Mouse (Mus musculus) kidney, postnatal 4 days (tissue): ENCODE results near the gene Zfp597.
"Not testable (repeated sequence)": the region's sequence is repeated elsewhere in the genome, so short reads cannot be mapped to it uniquely, and the experiment has no call there.

Experiments used
- DNase-seq, 2 experiments: peaks; one replicate each; pipeline ENCODE4 v3.0.0; 2021; ENCODE audit warnings: mixed read lengths in 2 of 2

Gene Zfp597

DNA sequence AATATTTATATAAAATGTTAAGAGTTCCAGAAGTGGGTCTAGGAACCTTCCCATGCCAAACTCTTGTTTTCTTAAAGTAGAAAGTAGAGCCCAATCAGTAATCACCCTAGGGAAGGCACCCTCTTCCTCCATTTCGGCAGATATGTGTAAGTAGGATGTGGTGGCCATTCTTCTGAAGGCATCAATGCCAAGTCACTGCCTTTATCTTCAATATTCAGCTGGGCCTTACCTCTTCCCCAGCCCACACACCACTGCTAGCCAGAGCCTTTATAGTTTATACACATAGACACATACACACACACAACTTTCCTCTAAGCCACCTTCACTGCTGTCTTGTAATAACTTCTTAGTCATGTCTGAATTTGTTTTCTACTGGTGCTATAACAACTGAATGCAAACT lies 28.6 kb downstream of the Zfp597 start:
- no peak for DNase-seq

DNA sequence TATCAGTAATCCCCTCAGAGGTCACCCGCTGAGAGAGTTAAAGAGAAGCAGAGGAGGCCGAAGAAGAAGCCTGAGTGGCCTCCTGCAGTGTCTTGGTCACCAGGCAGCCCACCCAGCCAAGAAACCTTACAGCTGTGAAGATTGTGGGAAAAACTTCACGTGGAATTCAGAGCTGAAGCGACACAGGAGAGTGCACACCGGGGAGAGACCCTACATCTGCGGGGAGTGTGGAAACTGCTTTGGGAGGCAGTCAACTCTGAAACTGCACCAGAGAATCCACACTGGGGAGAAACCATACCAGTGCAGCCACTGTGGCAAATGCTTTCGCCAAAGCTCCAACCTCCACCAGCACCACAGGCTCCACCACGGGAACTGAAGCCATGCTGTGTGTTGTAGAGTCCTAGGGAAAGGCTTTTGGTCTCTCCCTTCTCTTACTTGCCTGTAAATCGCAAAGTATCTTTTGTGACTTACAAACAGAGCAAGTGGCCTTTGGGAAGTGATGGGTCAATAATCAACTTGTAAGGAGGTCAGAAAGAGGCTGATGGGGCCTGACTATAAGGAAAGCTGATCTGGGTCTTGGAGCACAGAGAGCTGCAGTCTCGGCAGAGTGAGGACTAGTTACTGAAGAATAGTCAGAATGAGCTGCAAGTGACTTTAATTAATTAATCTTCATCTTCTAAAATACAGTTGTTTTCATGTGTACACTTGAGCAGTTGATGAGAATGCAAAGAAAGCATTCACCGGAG lies 29.8 kb downstream of the Zfp597 start:
- DNase-seq, result no peak

DNA sequence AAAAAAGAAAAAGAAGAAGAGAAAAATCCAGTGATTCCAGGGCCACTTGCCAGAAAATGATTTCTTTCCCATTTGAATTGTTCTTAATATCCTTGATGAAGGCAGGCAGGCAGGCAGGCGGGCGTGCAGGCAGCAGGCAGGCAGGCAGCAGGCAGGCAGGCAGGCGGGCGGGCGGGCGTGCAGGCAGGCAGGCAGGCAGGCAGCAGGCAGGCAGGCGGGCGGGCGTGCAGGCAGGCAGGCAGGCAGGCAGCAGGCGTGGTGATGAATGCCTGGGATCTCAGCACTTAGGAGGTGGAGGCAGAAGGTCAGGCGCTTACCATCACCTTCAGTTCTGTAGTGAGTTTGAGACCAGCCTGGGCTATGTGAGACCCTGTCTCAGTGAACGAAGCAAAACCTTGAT lies 31.8 kb downstream of the Zfp597 start:
- no peak for DNase-seq

DNA sequence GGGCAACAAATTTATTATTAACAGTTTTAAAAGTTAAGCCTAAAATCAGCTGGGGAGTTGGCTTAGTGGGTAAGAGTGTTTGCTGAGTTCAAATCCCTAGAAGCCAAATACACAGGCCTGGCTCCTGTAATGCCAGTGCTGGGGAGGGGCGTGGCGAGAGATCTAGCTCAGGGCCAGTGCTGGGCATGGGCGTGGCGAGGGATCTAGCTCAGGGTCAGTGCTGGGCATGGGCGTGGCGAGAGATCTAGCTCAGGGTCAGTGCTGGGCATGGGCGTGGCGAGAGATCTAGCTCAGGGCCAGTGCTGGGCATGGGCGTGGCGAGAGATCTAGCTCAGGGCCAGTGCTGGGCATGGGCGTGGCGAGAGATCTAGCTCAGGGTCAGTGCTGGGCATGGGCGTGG lies 33.1 kb downstream of the Zfp597 start:
- not testable (repeated sequence) for DNase-seq

DNA sequence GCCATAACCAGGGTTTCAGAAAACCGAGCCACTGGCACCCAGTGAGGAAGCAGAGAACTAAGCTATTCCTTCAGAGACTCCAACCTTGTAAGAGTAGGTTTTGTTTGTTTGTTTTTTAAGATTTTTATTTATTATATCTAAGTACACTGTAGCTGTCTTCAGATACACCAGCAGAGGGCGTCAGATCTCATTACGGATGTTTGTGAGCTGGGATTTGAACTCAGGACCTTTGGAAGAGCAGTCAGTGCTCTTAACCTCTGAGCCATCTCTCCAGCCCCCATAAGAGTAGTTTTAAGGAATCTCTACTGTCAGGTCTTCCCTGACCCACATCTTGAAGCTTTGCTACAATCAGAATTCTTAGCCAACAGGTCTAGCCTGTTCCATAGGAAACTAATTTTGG lies 35.9 kb downstream of the Zfp597 start:
- DNase-seq, result no peak

DNA sequence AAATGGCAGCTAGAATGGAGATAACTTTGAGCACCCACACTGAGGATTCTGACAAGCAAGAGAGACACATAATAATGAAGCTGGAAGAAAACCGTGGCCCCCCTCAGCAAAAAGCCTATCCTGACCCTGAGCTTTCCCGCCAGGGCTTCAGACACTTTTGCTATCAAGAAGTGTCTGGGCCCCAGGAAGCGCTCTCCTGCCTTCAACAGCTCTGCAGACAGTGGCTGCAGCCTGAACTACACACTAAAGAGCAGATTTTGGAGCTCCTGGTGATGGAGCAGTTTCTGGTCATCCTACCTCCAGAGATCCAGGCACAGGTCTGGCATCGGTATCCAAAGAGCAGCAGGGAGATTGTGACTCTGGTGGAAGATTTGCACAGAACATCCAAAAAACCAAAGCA lies 36.5 kb downstream of the Zfp597 start:
- DNase-seq, result no peak

DNA sequence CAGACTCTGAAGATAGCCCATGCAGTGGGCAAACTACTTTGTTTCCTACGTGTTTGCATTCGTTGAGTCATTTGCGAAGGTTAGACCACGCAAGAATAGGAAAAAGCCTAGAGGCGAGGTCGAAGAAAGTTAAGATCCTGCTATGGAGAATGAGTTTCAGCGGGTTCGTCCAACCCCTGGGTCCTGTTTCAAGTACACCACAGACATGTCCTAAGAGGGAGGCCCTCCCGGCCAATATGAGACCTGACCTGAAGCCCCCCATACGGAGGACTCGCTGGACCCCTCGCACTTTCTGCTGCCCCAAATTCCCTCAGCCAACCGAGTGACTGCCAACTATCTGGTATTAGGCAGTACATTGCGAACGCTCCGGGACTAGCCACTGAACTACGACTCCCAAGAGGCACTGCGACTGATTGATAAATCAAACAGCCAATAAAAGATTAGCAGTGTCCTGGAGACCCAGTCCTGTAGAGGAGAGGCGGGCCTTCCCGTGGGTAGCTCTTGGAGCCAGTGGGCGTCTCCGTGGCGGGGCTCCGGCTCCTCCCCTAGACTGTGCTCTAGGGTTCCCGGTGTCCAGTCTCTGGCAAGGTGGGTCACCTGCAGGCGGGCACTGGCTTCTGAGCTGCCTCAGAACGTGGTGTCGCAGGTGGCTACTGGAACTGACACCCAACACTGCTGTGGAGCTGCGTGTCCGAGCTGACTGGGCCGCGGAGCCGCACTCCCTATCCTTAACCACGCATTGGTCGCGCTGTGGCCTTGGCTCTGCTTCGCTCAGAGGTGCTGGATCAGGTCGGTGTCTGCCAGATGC lies 37.4 kb downstream of the Zfp597 start, which contains the start of gene Zfp174:
Gene Zfp174 (plus strand): TSS at position 558 of the 808 bp plus-strand sequence.
- DNase-seq, result peak; percentile 91 to 95

DNA sequence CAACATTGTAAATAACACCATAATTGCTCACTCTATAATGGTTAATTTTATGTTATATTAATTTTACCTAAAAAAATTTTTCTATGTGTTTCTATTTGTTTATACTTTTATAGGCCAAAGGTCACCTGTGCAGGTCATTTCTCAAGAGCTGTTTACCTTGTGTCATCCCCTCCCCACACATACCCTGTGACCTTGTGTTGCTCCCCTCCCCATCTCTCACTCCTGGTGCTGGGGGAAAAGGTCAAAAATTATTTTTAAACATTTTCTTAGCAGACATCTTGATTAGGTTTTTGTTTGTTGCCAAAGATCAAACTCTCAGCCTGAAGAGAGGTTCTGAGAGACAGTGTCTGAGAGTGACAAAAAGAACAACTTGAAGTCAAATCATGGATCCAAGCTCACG lies 40.6 kb downstream of the Zfp597 start:
- DNase-seq, result no peak

DNA sequence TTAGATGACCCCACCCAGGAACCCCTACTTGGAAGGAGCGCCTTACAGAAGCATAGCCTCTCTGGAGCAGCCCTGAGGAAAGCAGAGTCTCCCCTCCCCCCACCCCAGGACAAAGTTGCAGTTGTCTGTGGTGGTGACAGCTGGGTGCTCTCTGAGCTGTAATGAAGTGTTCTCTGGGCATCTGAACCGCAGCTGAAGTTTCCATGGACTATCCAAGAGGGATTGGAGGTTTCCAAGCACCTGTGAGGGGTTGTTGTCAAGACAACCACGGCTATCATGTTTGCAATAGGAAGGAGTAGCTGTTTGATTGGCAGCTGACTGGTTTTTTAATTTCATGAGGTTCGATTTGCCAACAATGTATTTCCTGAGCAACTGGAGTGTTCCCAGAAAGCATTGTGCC lies 41.4 kb downstream of the Zfp597 start:
- no peak for DNase-seq

DNA sequence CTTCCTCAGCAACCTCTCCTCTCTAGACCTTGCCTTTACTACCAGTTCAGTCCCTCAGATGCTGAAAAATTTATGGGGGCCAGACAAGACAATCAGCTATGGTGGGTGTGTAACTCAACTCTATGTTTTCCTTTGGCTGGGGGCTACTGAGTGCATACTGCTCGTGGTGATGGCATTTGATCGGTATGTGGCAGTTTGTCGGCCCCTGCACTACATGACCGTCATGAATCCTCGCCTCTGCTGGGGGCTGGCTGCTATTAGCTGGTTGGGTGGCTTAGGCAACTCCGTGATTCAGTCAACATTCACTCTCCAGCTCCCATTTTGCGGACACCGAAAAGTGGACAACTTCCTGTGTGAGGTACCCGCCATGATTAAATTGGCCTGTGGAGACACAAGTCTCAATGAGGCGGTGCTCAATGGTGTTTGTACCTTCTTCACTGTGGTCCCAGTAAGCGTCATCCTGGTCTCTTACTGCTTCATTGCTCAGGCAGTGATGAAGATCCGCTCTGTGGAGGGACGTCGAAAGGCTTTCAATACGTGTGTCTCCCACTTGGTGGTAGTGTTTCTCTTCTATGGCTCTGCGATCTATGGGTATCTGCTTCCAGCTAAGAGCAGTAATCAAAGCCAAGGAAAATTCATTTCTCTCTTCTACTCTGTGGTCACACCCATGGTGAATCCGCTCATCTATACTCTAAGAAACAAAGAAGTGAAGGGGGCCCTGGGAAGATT lies 45.0 kb downstream of the Zfp597 start:
- peak in 1 of 2 experiments; percentile 45 for DNase-seq

DNA sequence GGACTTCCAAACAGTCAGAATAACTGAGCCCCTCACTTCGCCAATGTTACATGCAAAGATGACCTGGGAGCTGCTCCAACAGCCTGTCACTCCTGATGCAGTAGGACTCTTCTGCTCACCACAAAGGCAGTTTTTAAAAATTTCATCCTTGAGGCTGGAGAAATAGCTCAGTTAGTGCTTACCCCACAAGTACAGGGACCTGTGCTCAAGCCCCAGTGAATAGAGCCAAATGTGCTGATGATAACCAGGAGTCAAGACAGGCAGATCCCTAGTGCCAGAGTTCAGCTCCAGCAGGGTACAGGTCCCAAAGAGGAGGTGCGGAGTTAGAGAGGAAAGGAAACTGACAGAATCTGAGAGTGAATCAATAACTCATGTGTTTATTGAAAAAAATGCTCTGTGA lies 48.9 kb downstream of the Zfp597 start:
- DNase-seq, result no peak

DNA sequence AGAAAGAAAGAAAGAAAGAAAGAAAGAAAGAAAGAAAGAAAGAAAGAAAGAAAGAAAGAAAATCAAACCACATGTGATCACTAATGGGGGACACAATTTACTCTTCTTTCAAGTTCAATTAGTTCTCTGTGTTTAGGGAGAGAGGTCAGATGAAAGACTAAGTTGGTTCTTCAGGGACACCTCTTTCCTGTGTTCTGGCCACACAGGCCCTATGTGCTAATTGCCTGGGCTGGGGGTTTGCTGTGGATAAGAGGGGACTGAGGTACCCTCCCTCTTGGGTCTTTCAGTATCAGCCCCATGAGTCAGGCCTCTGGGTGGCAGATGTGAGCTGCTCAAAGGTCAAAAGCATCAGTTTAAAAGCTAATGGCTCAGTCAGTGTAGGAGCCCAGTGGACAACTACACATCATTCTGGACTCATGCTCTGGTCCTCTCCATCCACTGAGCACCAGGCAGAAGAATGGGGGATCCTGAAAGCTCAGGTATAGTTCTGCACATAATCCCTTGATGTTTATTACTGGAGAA lies 53.7 kb downstream of the Zfp597 start, which contains the start of gene Olfr15:
Gene Olfr15 (plus strand): TSS at position 291 of the 522 bp plus-strand sequence.
- DNase-seq, result no peak

DNA sequence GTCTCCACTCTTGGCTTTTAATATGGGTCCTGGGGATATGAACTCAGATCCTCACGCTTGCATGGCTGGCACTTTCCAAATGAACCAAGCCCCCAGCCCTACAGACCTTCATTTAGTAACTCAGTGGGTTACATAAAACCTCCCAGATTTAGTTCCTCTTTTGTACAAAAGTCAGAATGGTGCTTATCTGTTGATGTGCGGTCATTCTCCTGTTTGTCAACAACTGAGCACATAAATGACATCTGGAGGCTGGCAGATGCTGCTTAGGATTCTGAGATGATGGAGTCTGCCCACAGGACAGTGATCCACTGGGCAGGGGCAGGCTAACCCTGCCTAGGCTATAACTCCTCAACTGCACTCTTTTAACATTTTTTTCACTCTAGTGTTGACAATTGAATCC lies 54.6 kb downstream of the Zfp597 start:
- DNase-seq, result no peak

DNA sequence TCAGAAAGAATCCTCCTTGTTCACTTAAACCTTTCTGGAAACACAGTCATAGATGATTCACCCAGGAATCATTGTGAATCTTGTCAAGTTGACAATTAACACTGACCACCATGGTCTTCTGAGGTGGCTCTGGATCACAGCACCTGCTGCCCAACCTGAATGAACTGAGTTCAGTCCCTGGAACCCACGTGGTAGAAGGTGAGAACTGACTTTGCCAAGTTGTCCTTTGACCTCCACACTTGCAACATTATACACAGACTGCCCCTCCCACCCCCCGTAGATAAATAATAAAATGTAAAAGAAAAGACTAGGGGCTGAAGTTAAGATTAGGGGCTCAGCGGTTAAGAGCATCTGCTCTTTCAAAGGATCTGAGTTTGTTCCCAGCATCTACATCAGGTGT lies 56.3 kb downstream of the Zfp597 start:
- no peak for DNase-seq

DNA sequence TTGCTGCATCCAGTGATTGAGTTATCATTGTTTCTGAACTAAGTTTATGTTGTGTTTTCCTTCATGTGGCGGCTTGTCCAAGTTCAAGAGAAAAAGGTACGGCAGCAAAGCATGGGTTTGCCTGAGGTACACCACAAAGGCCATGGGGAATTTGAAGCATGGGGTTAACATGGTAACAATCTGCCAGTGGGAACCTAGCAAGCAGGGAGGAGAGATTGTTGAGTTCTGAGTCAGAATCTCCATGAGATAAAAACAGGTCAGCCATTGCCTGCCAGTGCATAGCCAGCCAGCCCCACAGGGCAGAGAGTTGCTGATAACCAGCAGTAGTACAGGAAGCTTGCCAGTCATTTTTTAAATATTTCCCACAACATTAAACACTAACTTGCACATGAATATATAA lies 64.2 kb downstream of the Zfp597 start:
- no peak for DNase-seq

DNA sequence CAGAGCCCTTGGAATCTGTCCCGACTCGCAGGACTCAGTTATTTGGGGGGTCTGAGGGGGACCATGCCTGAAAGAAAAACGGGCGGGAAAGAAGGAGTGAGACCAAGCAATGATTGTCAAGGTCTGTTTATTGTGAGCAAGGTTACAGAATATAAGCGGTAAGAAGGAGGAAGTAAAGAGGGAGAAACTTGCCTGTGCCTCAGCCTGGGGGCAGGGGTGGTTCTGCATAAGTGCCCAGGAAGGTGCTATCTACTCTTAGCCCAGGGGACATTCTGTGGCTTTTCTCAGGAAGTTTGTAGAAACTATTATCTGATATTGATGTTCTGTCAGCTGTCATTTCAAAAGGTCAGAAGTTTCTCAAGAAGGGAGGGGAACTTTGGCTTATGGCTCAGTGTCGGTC lies 69.7 kb downstream of the Zfp597 start:
- DNase-seq, result not testable (repeated sequence)
